Mouse (Mus musculus) embryonic facial prominence, embryonic 15.5 days (tissue): Measurements from ENCODE around the gene Arhgef39. TPM values are rescaled to one million over a fixed set of nuclear protein-coding genes. Genes with fewer than 3 reads are reported as not detected.
"Not testable (repeated sequence)": the region's sequence is repeated elsewhere in the genome, so short reads cannot be mapped to it uniquely, and the experiment has no call there.

Experiments
- ATAC-seq: fragments of 200-750 bp; cut with Nextera tagmentation; 2 replicates; pipeline ENCODE4 v1.8.0; 2017; ENCODE audit warnings: low read depth, moderate TSS enrichment; ENCODE audit not compliant: insufficient number of reproducible peaks, low FRiP score, low TSS enrichment
- H3K27ac ChIP-seq: fragments of 300-500 bp; sonication (generic); replicated peaks from 2 replicates; pipeline ENCODE4 v1.5.1; 2015; ENCODE audit warnings: mild to moderate bottlenecking, inconsistent platforms
- H3K27me3 ChIP-seq: fragments of 300-500 bp; sonication (generic); 2 replicates; pipeline ENCODE4 v1.6.1; 2015; ENCODE audit warnings: inconsistent platforms
- H3K36me3 ChIP-seq: fragments of 300-500 bp; sonication (generic); 2 replicates; pipeline ENCODE4 v1.6.1; 2015; ENCODE audit warnings: mild to moderate bottlenecking, inconsistent platforms
- H3K4me1 ChIP-seq: fragments of 300-500 bp; sonication (generic); 2 replicates; pipeline ENCODE4 v1.6.1; 2015; ENCODE audit warnings: inconsistent platforms
- H3K4me2 ChIP-seq: fragments of 300-500 bp; sonication (generic); replicated peaks from 2 replicates; pipeline ENCODE4 v1.6.1; 2015; ENCODE audit warnings: mild to moderate bottlenecking, inconsistent platforms
- H3K4me3 ChIP-seq: fragments of 300-500 bp; sonication (generic); replicated peaks from 2 replicates; pipeline ENCODE4 v1.5.1; 2015; ENCODE audit warnings: mild to moderate bottlenecking, inconsistent platforms
- H3K9ac ChIP-seq: fragments of 300-500 bp; sonication (generic); 2 replicates; pipeline ENCODE4 v1.6.1; 2015; ENCODE audit warnings: inconsistent platforms
- H3K9me3 ChIP-seq: fragments of 300-500 bp; sonication (generic); replicated peaks from 2 replicates; pipeline ENCODE4 v1.6.1; 2016; ENCODE audit warnings: inconsistent platforms
- WGBS: fragments of 180-500 bp; shearing (Covaris S2); methylation state at CpG from one replicate; pipeline ENCODE4 v1.1.7; 2015; 5-methylcytosine and 5-hydroxymethylcytosine counted together
- polyA plus RNA-seq: library from polyadenylated mRNA; unstranded; fragments of >200 nt; fragmentation: Nextera tagmentation; extraction: Ambion mirVana; gene quantifications from 2 replicates; pipeline ENCODE4 v1.2.1, GENCODE M21; 2015

Arhgef39 gene
- polyA plus RNA-seq, 1 experiment from 2014 or later, result 36.8 TPM

DNA sequence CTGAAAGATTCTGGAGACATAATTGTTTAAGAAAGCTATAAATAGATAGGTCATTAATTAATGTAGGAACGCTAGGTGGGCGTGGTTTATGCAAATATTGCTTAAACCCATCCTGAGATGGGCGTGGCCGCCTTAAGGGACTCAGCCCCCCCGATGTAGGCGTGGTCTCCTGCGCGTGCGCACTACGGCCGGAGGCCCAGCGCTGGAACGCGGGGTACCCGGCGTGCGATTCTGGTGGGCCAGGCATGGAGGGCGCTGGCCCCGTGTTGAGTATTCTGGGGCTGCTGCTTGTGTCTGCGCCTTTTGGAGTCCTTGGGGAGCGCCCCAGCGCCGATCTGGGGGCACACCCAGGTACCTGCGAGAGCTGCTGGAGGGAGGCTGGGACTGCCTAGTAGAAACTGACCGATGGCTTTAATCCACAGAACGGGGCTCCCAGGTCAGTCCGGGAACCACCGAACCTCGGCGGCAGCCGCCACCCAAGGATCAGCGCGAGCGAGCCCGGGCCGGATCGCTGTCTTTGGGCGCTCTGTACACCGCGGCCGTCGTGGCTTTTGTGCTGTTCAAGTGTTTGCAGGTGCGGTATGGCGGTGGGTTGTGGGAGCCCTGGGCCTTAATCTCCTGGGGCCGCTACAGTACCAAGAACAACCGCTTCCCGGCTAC, 6.2 kb downstream of the Arhgef39 start:
- peaks cover 5% of the 10 kb centered on the region; the same call in 1 of the 2 replicates for H3K36me3 ChIP-seq
- H3K4me2 ChIP-seq, result peak overlapping the region; percentile 66
- H3K9me3 ChIP-seq, result no peaks in the 10 kb centered on the region
- no peaks in the 10 kb centered on the region for H3K27me3 ChIP-seq
- H3K9ac ChIP-seq, result peak overlapping the region; percentile 88
- WGBS, result under 1% methylated on average over 47 of the region's 47 CpGs
- peak; percentile 91 for ATAC-seq
- peaks cover 29% of the 10 kb centered on the region for H3K4me1 ChIP-seq
- H3K4me3 ChIP-seq, result peak overlapping the region; percentile 87
- peak overlapping the region; percentile 94 for H3K27ac ChIP-seq

DNA sequence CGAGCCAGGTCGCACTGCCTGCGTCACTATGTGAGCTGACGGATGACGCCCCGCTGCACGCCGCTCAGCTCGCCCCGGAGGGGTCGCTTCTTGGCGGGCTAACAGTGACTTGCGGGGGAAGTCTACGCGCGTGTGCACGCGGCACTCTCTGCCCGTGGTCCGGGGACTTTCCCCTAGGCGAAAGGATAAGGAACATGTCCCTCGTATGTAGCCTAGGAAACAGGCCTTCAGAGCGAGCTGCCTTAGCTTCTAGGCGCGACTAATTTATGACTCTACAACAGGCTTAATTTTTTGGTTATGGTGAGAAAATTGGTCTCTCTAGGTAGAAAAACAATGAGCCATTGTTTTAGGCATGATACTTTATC, 6.7 kb downstream of the Arhgef39 start, which contains the start of gene Ccdc107:
TSS of gene Ccdc107 (plus strand) at position 80 of the 365 bp plus-strand sequence.
- Histone ChIP-seq H3K27me3 (no peaks in the 10 kb centered on the region), H3K9me3 (no peaks in the 10 kb centered on the region), H3K9ac (peak within 1 kb of the TSS; percentile 88), H3K27ac (peak within 1 kb of the TSS; percentile 94), H3K4me1 (peaks cover 24% of the 10 kb centered on the region), H3K4me2 (peak within 1 kb of the TSS; percentile 66), H3K4me3 (peak within 1 kb of the TSS; percentile 87), H3K36me3 (peaks cover 5% of the 10 kb centered on the region; the same call in 1 of the 2 replicates)
- peak; percentile 97 for ATAC-seq
- under 1% methylated on average over 25 of the region's 25 CpGs for WGBS

DNA sequence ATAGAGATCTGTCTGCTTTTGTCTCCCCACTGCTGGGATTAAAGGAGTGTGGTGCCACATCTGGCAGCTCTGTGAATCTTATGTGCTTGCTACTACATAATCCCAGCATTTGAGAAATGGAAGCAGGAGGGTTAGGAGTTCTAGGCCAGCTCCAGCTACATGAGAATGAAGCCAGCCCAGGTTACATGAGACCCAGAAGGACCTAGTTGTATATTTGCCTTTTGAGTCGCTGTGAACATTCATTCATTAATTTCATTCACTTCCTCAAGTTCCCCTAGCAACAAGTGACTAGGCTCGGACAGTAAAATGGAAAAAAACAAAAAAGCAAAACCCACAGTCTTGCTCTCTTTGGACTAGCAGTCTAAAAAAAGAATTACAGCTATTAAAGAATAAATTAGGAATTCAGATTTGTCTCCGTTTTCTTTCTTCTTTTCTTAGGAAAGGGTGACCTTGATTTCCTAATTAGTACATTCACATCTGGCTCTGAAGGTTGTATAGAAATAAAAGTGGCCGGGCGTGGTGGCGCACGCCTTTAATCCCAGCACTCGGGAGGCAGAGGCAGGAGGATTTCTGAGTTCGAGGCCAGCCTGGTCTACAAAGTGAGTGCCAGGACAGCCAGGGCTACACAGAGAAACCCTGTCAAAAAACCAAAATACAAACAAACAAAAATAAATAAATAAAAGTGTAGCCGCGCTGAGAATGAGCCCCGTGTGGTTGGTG, 7.2 kb downstream of the Arhgef39 start:
- H3K4me1 ChIP-seq, result peaks cover 18% of the 10 kb centered on the region
- H3K9ac ChIP-seq, result no peak overlapping the region
- H3K9me3 ChIP-seq, result no peaks in the 10 kb centered on the region
- peak overlapping the region; percentile 87 for H3K4me3 ChIP-seq
- no peak for ATAC-seq
- peak overlapping the region; percentile 94 for H3K27ac ChIP-seq
- WGBS, result 42% methylated on average over 12 of the region's 12 CpGs
- H3K27me3 ChIP-seq, result no peaks in the 10 kb centered on the region
- peaks cover 5% of the 10 kb centered on the region; the same call in 1 of the 2 replicates for H3K36me3 ChIP-seq
- H3K4me2 ChIP-seq, result peak overlapping the region; percentile 66

DNA sequence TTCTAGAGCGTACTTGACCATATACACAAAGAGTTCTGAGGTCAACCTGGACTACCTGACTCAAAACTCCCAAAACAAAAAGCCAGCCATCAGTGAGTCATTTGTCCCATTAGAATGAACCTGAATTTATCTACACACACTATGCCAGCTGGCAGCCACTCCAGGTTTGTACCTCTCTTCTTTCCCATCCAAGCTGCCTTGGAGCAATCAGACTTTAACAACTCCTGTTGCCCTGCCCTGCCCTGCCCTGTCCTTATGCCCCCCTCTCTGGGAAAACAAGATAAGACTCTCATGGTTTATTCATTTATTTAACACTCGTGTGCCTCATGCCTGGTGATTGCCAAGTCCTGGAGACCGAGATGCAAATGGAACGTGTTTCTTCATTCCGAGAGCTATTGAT, 8.7 kb downstream of the Arhgef39 start:
- Histone ChIP-seq H3K9ac (no peak overlapping the region), H3K27me3 (no peaks in the 10 kb centered on the region), H3K9me3 (no peaks in the 10 kb centered on the region), H3K27ac (no peak overlapping the region), H3K4me3 (no peak overlapping the region), H3K36me3 (no peaks in the 10 kb centered on the region), H3K4me1 (peaks cover 16% of the 10 kb centered on the region), H3K4me2 (no peak overlapping the region)
- no peak for ATAC-seq
- WGBS, result 87% methylated on average over 5 of the region's 5 CpGs

DNA sequence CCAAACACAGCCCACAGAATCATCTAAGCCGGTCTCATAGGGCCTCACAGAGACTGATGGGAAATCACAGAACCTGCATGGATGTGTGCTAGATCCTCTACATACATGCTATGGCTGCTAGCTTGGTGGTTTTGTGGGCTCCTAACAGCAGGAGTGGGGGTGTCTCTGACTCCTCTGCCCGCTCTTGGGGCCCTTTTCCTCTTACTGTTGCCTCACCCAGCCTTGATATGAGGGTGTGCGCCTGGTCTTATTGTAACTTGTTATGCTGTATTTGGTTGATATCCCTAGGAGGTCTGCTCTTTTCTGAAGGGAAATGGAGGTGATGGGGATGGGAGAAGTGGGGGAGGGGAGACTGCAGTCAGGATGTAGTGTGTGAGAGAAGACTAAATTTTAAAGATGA, 9.9 kb downstream of the Arhgef39 start:
- Histone ChIP-seq H3K9ac (no peak overlapping the region), H3K4me3 (no peak overlapping the region), H3K36me3 (no peaks in the 10 kb centered on the region), H3K4me1 (peaks cover 11% of the 10 kb centered on the region), H3K9me3 (no peaks in the 10 kb centered on the region), H3K4me2 (no peak overlapping the region), H3K27ac (no peak overlapping the region), H3K27me3 (no peaks in the 10 kb centered on the region)
- 86% methylated on average over 3 of the region's 3 CpGs for WGBS
- no peak for ATAC-seq

DNA sequence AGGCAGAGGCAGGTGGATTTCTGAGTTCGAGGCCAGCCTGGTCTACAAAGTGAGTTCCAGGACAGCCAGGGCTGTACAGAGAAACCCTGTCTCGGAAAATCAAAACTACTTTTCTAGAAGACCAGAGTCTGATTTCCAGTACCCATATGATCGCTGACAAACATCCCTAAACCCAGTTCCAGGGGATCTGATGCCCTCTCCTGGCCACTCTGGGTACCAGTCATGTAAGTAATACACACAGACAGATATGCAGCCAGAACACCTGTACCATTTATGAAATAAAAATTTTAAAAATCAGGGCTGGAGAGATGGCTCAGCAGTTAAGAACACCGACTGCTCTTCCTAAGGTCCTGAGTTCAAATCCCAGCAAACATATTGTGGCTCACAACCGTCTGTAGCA, 13.8 kb downstream of the Arhgef39 start:
- H3K4me1 ChIP-seq, ATAC-seq, H3K9ac ChIP-seq, H3K9me3 ChIP-seq, H3K4me2 ChIP-seq, H3K27ac ChIP-seq, H3K36me3 ChIP-seq, H3K27me3 ChIP-seq, H3K4me3 ChIP-seq: not testable (repeated sequence)
- WGBS, result 80% methylated on average over 5 of the region's 5 CpGs

DNA sequence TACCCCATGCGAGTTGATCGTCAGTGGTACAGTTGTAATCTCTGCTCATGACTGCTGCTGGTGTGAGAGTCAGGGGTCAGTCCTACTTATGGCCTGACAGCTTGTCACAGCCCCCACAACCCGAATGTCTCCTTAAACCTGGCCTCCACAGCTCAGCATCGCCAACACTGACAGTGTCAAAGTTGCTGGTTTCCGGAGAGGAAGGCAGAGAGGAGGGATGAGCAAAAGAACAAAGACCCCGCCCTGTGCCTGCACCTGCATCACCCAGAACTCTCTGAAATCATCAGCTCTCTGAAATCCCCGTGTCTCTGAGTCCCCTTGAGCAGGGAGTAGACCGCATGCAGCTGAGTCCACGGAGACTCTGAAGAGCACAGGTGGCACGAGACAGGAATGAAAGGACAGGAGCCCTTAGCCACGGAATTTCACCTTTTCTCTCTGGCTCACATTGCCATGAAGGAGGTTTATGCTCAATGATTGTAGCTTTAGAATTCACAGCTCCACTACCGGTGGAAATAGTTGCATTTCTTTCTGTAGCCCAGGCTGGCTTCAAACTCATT, 15.9 kb downstream of the Arhgef39 start, which contains the start of gene Sit1:
TSS of gene Sit1 (minus strand) at position 200 of the 557 bp plus-strand sequence.
- Histone ChIP-seq H3K4me3 (no peak within 1 kb of the TSS), H3K27me3 (no peaks in the 10 kb centered on the region), H3K9me3 (no peaks in the 10 kb centered on the region), H3K27ac (no peak within 1 kb of the TSS), H3K36me3 (no peaks in the 10 kb centered on the region), H3K9ac (no peak within 1 kb of the TSS), H3K4me1 (0 out of 2 replicates have a peak, but pooled peaks cover 2% of the 10 kb centered on the region), H3K4me2 (no peak within 1 kb of the TSS)
- ATAC-seq, result no peak
- 59% methylated on average over 12 of the region's 12 CpGs for WGBS

DNA sequence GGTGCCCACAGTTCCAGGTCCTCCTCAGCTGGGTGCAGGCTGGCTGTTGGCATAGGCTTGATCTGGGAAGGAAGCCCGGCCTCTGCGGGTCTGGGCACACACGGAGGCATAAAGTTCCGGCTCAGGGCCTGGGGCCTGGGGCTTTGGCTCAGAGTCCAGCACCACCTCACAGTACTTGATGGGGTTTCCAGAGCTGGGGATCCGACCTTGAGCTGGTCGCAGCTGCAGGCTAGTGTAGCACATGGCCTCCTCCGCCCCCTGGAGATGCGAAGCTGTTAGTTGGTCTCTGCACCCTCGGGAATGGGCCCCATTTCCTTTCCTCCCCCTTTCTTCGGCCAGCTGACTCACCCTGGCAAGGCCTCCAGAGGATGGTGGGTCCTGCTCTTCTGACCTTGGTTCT, 16.9 kb downstream of the Arhgef39 start:
- no peak overlapping the region for H3K9ac ChIP-seq
- no peak for ATAC-seq
- H3K4me2 ChIP-seq, result no peak overlapping the region
- H3K9me3 ChIP-seq, result no peaks in the 10 kb centered on the region
- H3K36me3 ChIP-seq, result no peaks in the 10 kb centered on the region
- WGBS, result 72% methylated on average over 10 of the region's 10 CpGs
- no peaks in the 10 kb centered on the region for H3K27me3 ChIP-seq
- H3K4me1 ChIP-seq, result peaks cover 9% of the 10 kb centered on the region
- H3K4me3 ChIP-seq, result no peak overlapping the region
- H3K27ac ChIP-seq, result no peak overlapping the region

DNA sequence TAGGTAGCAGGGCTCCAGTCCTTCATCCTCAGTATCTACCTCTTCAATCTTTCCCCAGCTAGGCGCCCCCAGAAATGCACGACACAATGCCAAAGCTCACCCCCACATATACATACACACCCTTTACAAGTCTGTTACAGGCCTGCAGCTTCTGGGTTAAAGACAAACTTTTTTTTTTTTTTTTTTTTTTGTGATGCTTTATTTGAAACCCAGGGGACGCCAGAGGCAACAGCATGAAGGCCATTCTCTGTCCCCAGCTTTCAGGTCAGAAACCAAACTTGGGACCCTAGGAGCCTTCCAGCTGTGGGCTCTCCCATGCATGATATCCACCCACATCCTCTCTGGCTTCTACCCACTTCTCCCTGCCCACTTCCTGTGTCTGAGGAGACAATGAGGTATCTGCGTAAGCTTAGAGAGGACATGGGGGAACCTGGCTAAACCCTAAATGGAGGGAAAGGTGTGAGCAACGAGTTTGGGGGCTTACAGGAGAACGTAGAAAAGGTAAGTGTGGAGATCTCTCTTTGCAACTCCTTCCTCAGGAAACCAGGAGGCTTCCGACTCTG, 17.5 kb downstream of the Arhgef39 start:
- Histone ChIP-seq H3K9ac (no peak overlapping the region), H3K4me3 (no peak overlapping the region), H3K36me3 (no peaks in the 10 kb centered on the region), H3K4me1 (peaks cover 9% of the 10 kb centered on the region), H3K27me3 (no peaks in the 10 kb centered on the region), H3K27ac (no peak overlapping the region), H3K4me2 (no peak overlapping the region), H3K9me3 (no peaks in the 10 kb centered on the region)
- 65% methylated on average over 7 of the region's 7 CpGs for WGBS
- no peak for ATAC-seq

DNA sequence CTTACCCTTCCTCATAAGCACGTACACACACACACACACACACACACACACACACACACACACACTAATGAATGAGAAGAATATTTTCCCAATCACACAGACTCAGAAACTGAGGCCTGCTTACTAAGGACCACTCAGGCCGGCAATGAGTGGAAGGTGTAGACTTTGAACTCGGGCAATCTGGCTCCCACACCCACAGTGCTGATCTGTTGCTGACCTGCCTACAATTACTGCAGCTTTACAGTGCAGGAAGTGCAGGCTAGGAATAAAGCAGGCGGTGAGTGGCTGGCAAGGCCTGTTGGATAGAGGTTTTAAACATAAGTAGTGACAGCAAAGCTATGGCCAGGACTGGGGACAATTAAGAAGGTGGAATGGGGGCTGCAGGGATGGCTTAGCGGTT, 18.5 kb downstream of the Arhgef39 start:
- Histone ChIP-seq H3K9me3 (no peaks in the 10 kb centered on the region), H3K27me3 (no peaks in the 10 kb centered on the region), H3K27ac (no peak overlapping the region), H3K9ac (no peak overlapping the region), H3K4me2 (no peak overlapping the region), H3K4me1 (peaks cover 9% of the 10 kb centered on the region), H3K36me3 (no peaks in the 10 kb centered on the region), H3K4me3 (no peak overlapping the region)
- 77% methylated on average over 5 of the region's 5 CpGs for WGBS
- ATAC-seq, result no peak
